Mouse (Mus musculus): Measurements from ENCODE around the gene Exoc4. TPM values are rescaled to one million over a fixed set of nuclear protein-coding genes. Genes with fewer than 3 reads are reported as not detected.
A peak's percentile ranks its signal among the peaks of the same experiment; 100 is the strongest.

Gene Exoc4
- polyA plus RNA-seq, 1 experiment from 2014 or later: 70.0 TPM

- no peak overlapping the region for H3K27ac ChIP-seq (ENCODE audit: low read length)
- H3K9ac ChIP-seq (replicated peaks; ENCODE audit: low read depth, low read length): no peak overlapping the region
- no peak overlapping the region for H3K4me3 ChIP-seq (replicated peaks; ENCODE audit: low read length)
- H3K27me3 ChIP-seq (replicated peaks; ENCODE audit: control insufficient read depth, insufficient read depth, low read length): no peaks in the 10 kb centered on the region
- no peaks in the 10 kb centered on the region for H3K36me3 ChIP-seq (ENCODE audit: control insufficient read depth, insufficient read depth)
- no peaks in the 10 kb centered on the region for H3K9me3 ChIP-seq (ENCODE audit: control insufficient read depth, low read length)
- H3K4me2 ChIP-seq (ENCODE audit: low read length): no peak overlapping the region
- ATAC-seq: no peak
- peaks cover 3% of the 10 kb centered on the region for H3K4me1 ChIP-seq (replicated peaks; ENCODE audit: control insufficient read depth, insufficient read depth, low read length)
Observed at GRCm38 (mm10) chr6:33761557-33761956, 512.7 kb downstream of the Exoc4 start.

GRCm38 (mm10) chr6:33763245-33763644 is 514.4 kb downstream of the Exoc4 start:
- no peak overlapping the region for H3K4me3 ChIP-seq (replicated peaks; ENCODE audit: low read length)
- no peak for ATAC-seq
- no peaks in the 10 kb centered on the region for H3K36me3 ChIP-seq (ENCODE audit: control insufficient read depth, insufficient read depth)
- H3K27ac ChIP-seq (ENCODE audit: low read length): no peak overlapping the region
- H3K27me3 ChIP-seq (replicated peaks; ENCODE audit: control insufficient read depth, insufficient read depth, low read length): no peaks in the 10 kb centered on the region
- H3K4me1 ChIP-seq (replicated peaks; ENCODE audit: control insufficient read depth, insufficient read depth, low read length): peaks cover 3% of the 10 kb centered on the region
- no peak overlapping the region for H3K9ac ChIP-seq (replicated peaks; ENCODE audit: low read depth, low read length)
- WGBS: 73% methylated on average over 4 of the region's 4 CpGs
- no peak overlapping the region for H3K4me2 ChIP-seq (ENCODE audit: low read length)
- no peaks in the 10 kb centered on the region for H3K9me3 ChIP-seq (ENCODE audit: control insufficient read depth, low read length)

GRCm38 (mm10) chr6:33763970-33764369 is 515.1 kb downstream of the Exoc4 start:
- H3K4me3 ChIP-seq (replicated peaks; ENCODE audit: low read length): no peak overlapping the region
- no peak overlapping the region for H3K27ac ChIP-seq (ENCODE audit: low read length)
- 0 out of 2 replicates have a peak, but pooled peaks have one; percentile 45 for ATAC-seq
- WGBS: 38% methylated on average over 3 of the region's 3 CpGs
- no peaks in the 10 kb centered on the region for H3K36me3 ChIP-seq (ENCODE audit: control insufficient read depth, insufficient read depth)
- H3K9me3 ChIP-seq (ENCODE audit: control insufficient read depth, low read length): no peaks in the 10 kb centered on the region
- no peak overlapping the region for H3K9ac ChIP-seq (replicated peaks; ENCODE audit: low read depth, low read length)
- H3K4me2 ChIP-seq (ENCODE audit: low read length): no peak overlapping the region
- H3K4me1 ChIP-seq (replicated peaks; ENCODE audit: control insufficient read depth, insufficient read depth, low read length): peaks cover 3% of the 10 kb centered on the region
- H3K27me3 ChIP-seq (replicated peaks; ENCODE audit: control insufficient read depth, insufficient read depth, low read length): no peaks in the 10 kb centered on the region

GRCm38 (mm10) chr6:33769251-33769650 is 520.4 kb downstream of the Exoc4 start:
- no peak overlapping the region for H3K9ac ChIP-seq (replicated peaks; ENCODE audit: low read depth, low read length)
- peaks cover 6% of the 10 kb centered on the region for H3K4me1 ChIP-seq (replicated peaks; ENCODE audit: control insufficient read depth, insufficient read depth, low read length)
- H3K27ac ChIP-seq (ENCODE audit: low read length): no peak overlapping the region
- no peaks in the 10 kb centered on the region for H3K9me3 ChIP-seq (ENCODE audit: control insufficient read depth, low read length)
- ATAC-seq: no peak
- H3K36me3 ChIP-seq (ENCODE audit: control insufficient read depth, insufficient read depth): no peaks in the 10 kb centered on the region
- WGBS: 74% methylated on average over 3 of the region's 3 CpGs
- H3K4me3 ChIP-seq (replicated peaks; ENCODE audit: low read length): no peak overlapping the region
- H3K27me3 ChIP-seq (replicated peaks; ENCODE audit: control insufficient read depth, insufficient read depth, low read length): no peaks in the 10 kb centered on the region
- no peak overlapping the region for H3K4me2 ChIP-seq (ENCODE audit: low read length)

GRCm38 (mm10) chr6:33770021-33770420 is 521.1 kb downstream of the Exoc4 start:
- no peaks in the 10 kb centered on the region for H3K27me3 ChIP-seq (replicated peaks; ENCODE audit: control insufficient read depth, insufficient read depth, low read length)
- H3K36me3 ChIP-seq (ENCODE audit: control insufficient read depth, insufficient read depth): no peaks in the 10 kb centered on the region
- peaks cover 6% of the 10 kb centered on the region for H3K4me1 ChIP-seq (replicated peaks; ENCODE audit: control insufficient read depth, insufficient read depth, low read length)
- no peak overlapping the region for H3K27ac ChIP-seq (ENCODE audit: low read length)
- H3K4me3 ChIP-seq (replicated peaks; ENCODE audit: low read length): no peak overlapping the region
- no peak overlapping the region for H3K9ac ChIP-seq (replicated peaks; ENCODE audit: low read depth, low read length)
- no peak for ATAC-seq
- H3K9me3 ChIP-seq (ENCODE audit: control insufficient read depth, low read length): no peaks in the 10 kb centered on the region
- 33% methylated on average over 2 of the region's 2 CpGs for WGBS
- H3K4me2 ChIP-seq (ENCODE audit: low read length): no peak overlapping the region

- H3K27ac ChIP-seq (ENCODE audit: low read length): peak overlapping the region; percentile 35
- H3K27me3 ChIP-seq (replicated peaks; ENCODE audit: control insufficient read depth, insufficient read depth, low read length): no peaks in the 10 kb centered on the region
- no peaks in the 10 kb centered on the region for H3K36me3 ChIP-seq (ENCODE audit: control insufficient read depth, insufficient read depth)
- ATAC-seq: peak; percentile 66
- H3K9me3 ChIP-seq (ENCODE audit: control insufficient read depth, low read length): no peaks in the 10 kb centered on the region
- H3K4me1 ChIP-seq (replicated peaks; ENCODE audit: control insufficient read depth, insufficient read depth, low read length): peaks cover 6% of the 10 kb centered on the region
- H3K9ac ChIP-seq (replicated peaks; ENCODE audit: low read depth, low read length): no peak overlapping the region
- H3K4me3 ChIP-seq (replicated peaks; ENCODE audit: low read length): no peak overlapping the region
- WGBS: 33% methylated on average over 9 of the region's 9 CpGs
- H3K4me2 ChIP-seq (ENCODE audit: low read length): no peak overlapping the region
Observed at GRCm38 (mm10) chr6:33772551-33773315, 523.8 kb downstream of the Exoc4 start.

GRCm38 (mm10) chr6:33792604-33793003 is 543.7 kb downstream of the Exoc4 start:
- Histone ChIP-seq H3K9me3 (ENCODE audit: control insufficient read depth, low read length) (no peaks in the 10 kb centered on the region), H3K4me3 (replicated peaks; ENCODE audit: low read length) (no peak overlapping the region), H3K36me3 (ENCODE audit: control insufficient read depth, insufficient read depth) (no peaks in the 10 kb centered on the region), H3K4me1 (replicated peaks; ENCODE audit: control insufficient read depth, insufficient read depth, low read length) (no peaks in the 10 kb centered on the region), H3K4me2 (ENCODE audit: low read length) (no peak overlapping the region), H3K27me3 (replicated peaks; ENCODE audit: control insufficient read depth, insufficient read depth, low read length) (no peaks in the 10 kb centered on the region), H3K9ac (replicated peaks; ENCODE audit: low read depth, low read length) (no peak overlapping the region), H3K27ac (ENCODE audit: low read length) (no peak overlapping the region)
- WGBS: 89% methylated on average over 2 of the region's 2 CpGs
- ATAC-seq: no peak

GRCm38 (mm10) chr6:33801254-33801653 is 552.4 kb downstream of the Exoc4 start:
- ATAC-seq: no peak
- Histone ChIP-seq H3K9ac (replicated peaks; ENCODE audit: low read depth, low read length) (no peak overlapping the region), H3K27ac (ENCODE audit: low read length) (no peak overlapping the region), H3K36me3 (ENCODE audit: control insufficient read depth, insufficient read depth) (no peaks in the 10 kb centered on the region), H3K27me3 (replicated peaks; ENCODE audit: control insufficient read depth, insufficient read depth, low read length) (no peaks in the 10 kb centered on the region), H3K4me3 (replicated peaks; ENCODE audit: low read length) (no peak overlapping the region), H3K4me1 (replicated peaks; ENCODE audit: control insufficient read depth, insufficient read depth, low read length) (peaks cover 4% of the 10 kb centered on the region), H3K4me2 (ENCODE audit: low read length) (no peak overlapping the region), H3K9me3 (ENCODE audit: control insufficient read depth, low read length) (no peaks in the 10 kb centered on the region)
- WGBS: 92% methylated on average over 3 of the region's 3 CpGs

- peak; percentile 79 for ATAC-seq
- H3K9me3 ChIP-seq (ENCODE audit: control insufficient read depth, low read length): no peaks in the 10 kb centered on the region
- peak overlapping the region; percentile 66 for H3K27ac ChIP-seq (ENCODE audit: low read length)
- no peak overlapping the region for H3K4me2 ChIP-seq (ENCODE audit: low read length)
- no peak overlapping the region for H3K4me3 ChIP-seq (replicated peaks; ENCODE audit: low read length)
- WGBS: 3% methylated on average over 3 of the region's 3 CpGs
- no peaks in the 10 kb centered on the region for H3K27me3 ChIP-seq (replicated peaks; ENCODE audit: control insufficient read depth, insufficient read depth, low read length)
- peaks cover 4% of the 10 kb centered on the region for H3K4me1 ChIP-seq (replicated peaks; ENCODE audit: control insufficient read depth, insufficient read depth, low read length)
- H3K9ac ChIP-seq (replicated peaks; ENCODE audit: low read depth, low read length): no peak overlapping the region
- H3K36me3 ChIP-seq (ENCODE audit: control insufficient read depth, insufficient read depth): no peaks in the 10 kb centered on the region
Observed at GRCm38 (mm10) chr6:33803481-33804098, 554.7 kb downstream of the Exoc4 start.

Measured in forebrain, embryonic 16.5 days (tissue).